Mouse (Mus musculus): ENCODE measurements at regions not wholly inside any gene's neighbourhood (a gene's known extent, or its start where the extent isn't known, plus 50 kb on each side); places are given as distances from the start of the nearest gene placed in this dataset.

DNA sequence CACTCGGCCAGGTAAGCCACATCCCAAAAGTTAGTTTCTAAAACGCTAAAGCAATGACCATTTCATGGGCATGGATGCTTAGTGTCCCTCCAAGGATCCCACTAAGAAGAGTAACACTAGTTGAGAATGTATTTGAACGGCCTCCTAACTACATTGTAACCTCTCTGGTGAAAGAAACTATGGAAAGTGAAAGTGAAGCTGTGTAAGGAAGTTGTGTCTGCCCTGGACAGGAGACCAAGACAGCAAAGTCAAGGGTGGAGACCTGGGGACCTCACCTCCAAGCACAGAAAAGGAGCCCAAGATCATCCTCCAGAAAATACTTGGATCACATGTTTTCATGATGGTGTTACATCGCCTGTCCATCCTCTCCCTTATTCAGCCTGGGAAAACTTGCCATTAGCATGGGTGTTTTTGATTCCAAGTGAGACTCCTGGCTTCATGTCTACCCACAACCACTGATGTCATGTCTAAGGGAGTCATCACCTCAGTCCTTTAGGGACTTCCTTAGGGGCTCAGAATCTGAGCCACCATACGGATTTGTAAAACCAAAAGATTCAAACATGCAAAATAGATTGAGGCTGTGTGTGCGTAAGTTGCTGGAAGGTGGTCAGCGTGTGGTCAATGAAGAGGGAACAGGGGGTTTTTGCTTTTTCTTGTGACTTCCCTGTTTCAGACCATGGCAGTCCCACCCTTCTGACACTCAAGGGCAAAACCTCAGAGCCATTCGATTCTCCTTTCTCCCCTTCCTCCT, 62.4 kb upstream of the 1700016C15Rik start:
- no peak for DNase-seq (ENCODE audit: low read depth, low spot score)

GRCm38 (mm10) chr1:177670576-177670975, 59.0 kb upstream of the 1700016C15Rik start:
- no peak for DNase-seq (ENCODE audit: low read depth, low spot score)

DNA sequence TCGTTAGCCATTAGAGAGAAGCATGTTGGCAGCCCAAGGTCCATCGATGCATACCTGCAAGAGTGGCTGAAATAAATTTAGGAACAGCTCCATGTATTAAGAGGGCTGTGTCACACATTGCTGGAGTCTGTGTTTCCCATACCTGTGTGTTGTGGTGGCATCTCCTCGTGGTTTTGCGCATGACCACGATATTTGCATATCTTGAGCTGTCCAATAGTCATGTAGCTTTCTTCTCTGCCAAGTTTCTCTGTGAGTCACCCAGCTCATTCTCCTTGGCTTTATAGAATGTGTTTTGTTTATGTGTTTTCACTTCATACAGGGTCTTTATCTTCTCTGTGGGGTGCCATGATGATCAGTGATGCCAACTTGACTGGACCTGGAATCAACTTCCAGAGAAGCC, 53.0 kb upstream of the 1700016C15Rik start:
- DNase-seq (ENCODE audit: low read depth, low spot score), result no peak

GRCm38 (mm10) chr1:177678832-177679231, 50.8 kb upstream of the 1700016C15Rik start:
- DNase-seq (ENCODE audit: low read depth, low spot score), result no peak

All from forelimb bud, embryonic 11.5 days (tissue).